Mouse (Mus musculus) lung, adult 2 months (tissue): ENCODE results near the gene Ntsr2.

ENCODE experiments used
- CTCF ChIP-seq: fragments of 200-500 bp; IDR thresholded peaks from 2 replicates; pipeline ENCODE4 v1.5.1; 2011; ENCODE audit warnings: mild to moderate bottlenecking, low read length, control low read depth; ENCODE audit not compliant: insufficient read depth
- POLR2A ChIP-seq: fragments of 200-500 bp; IDR thresholded peaks from 2 replicates; pipeline ENCODE4 v1.6.1; 2011; ENCODE audit warnings: low read depth, mild to moderate bottlenecking, control low read depth, low read length, borderline replicate concordance; ENCODE audit errors: extremely low read depth

- TF ChIP-seq CTCF, result no peak
- TF ChIP-seq POLR2A, result no peak
Measured at GRCm38 (mm10) chr12:16615738-16616137, 37.4 kb upstream of the Ntsr2 start.
